Mouse (Mus musculus) intestine, embryonic 14.5 days (tissue): Measurements from ENCODE around the gene Pkd1. TPM values are rescaled to one million over a fixed set of nuclear protein-coding genes. Genes with fewer than 3 reads are reported as not detected.

Experiments
- ATAC-seq: fragments of 200-750 bp; cut with Nextera tagmentation; replicated peaks from 2 replicates; pipeline ENCODE4 v1.8.0; 2017; ENCODE audit warnings: low read depth, moderate number of reproducible peaks, moderate TSS enrichment, moderate library complexity; ENCODE audit not compliant: low FRiP score, low TSS enrichment
- DNase-seq: peaks from one replicate; pipeline ENCODE4 v3.0.0-alpha.2; 2018; ENCODE audit warnings: low spot score
- H3K27ac ChIP-seq: fragments of 300-500 bp; sonication (generic); 2 replicates; pipeline ENCODE4 v1.5.1; 2014; ENCODE audit warnings: low read depth, mild to moderate bottlenecking, control low read depth
- H3K27me3 ChIP-seq: fragments of 300-500 bp; sonication (generic); replicated peaks from 2 replicates; pipeline ENCODE4 v1.6.1; 2014; ENCODE audit warnings: low read length, control low read depth; ENCODE audit not compliant: control insufficient read depth, insufficient read depth
- H3K36me3 ChIP-seq: fragments of 300-500 bp; sonication (generic); 2 replicates; pipeline ENCODE4 v1.6.1; 2014; ENCODE audit warnings: low read length, control low read depth; ENCODE audit not compliant: control insufficient read depth, insufficient read depth
- H3K4me1 ChIP-seq: fragments of 300-500 bp; sonication (generic); replicated peaks from 2 replicates; pipeline ENCODE4 v1.6.1; 2014; ENCODE audit warnings: low read length, control low read depth, mixed read lengths; ENCODE audit not compliant: control insufficient read depth, insufficient read depth
- H3K4me2 ChIP-seq: fragments of 300-500 bp; sonication (generic); 2 replicates; pipeline ENCODE4 v1.6.1; 2014; ENCODE audit warnings: low read length
- H3K4me3 ChIP-seq: fragments of 300-500 bp; sonication (generic); 2 replicates; pipeline ENCODE4 v1.5.1; 2014; ENCODE audit warnings: low read depth, low read length, control low read depth, mixed read lengths
- H3K9ac ChIP-seq: fragments of 300-500 bp; sonication (generic); 2 replicates; pipeline ENCODE4 v1.6.1; 2014; ENCODE audit warnings: mild to moderate bottlenecking, low read length
- H3K9me3 ChIP-seq: fragments of 300-500 bp; sonication (generic); 2 replicates; pipeline ENCODE4 v1.6.1; 2016; ENCODE audit warnings: low read length, control low read depth; ENCODE audit not compliant: control insufficient read depth
- WGBS: fragments of 180-500 bp; shearing (Covaris S2); extraction: QIAGEN DNeasy Blood & Tissue Kit; methylation state at CpG from one replicate; pipeline ENCODE4 v1.1.7; 2014; 5-methylcytosine and 5-hydroxymethylcytosine counted together
- polyA plus RNA-seq: library from polyadenylated mRNA; unstranded; fragments of >200 nt; fragmentation: Nextera tagmentation; extraction: Ambion mirVana; gene quantifications from 2 replicates; pipeline ENCODE4 v1.2.1, GENCODE M21; 2014

Pkd1 gene
- polyA plus RNA-seq, 1 experiment from 2014 or later, result 26.8 TPM

- no peaks in the 10 kb centered on the region for H3K27me3 ChIP-seq
- WGBS, result 86% methylated on average over 4 of the region's 4 CpGs
- ATAC-seq (no peak), DNase-seq (no peak)
- H3K4me3 ChIP-seq, result no peak overlapping the region
- no peak overlapping the region for H3K9ac ChIP-seq
- H3K27ac ChIP-seq, result peak overlapping the region; percentile 43
- no peaks in the 10 kb centered on the region for H3K9me3 ChIP-seq
- H3K4me1 ChIP-seq, result peaks cover 21% of the 10 kb centered on the region
- H3K36me3 ChIP-seq, result peaks cover 13% of the 10 kb centered on the region
- no peak overlapping the region for H3K4me2 ChIP-seq
These were observed 88.6 kb downstream of the Pkd1 start for GRCm38 (mm10) chr17:24638214-24638613.

- Histone ChIP-seq H3K9me3 (no peaks in the 10 kb centered on the region), H3K27me3 (no peaks in the 10 kb centered on the region), H3K9ac (no peak overlapping the region), H3K4me2 (no peak overlapping the region), H3K4me1 (peaks cover 18% of the 10 kb centered on the region), H3K4me3 (no peak overlapping the region), H3K27ac (peak overlapping the region; percentile 92), H3K36me3 (peaks cover 13% of the 10 kb centered on the region)
- ATAC-seq, result peak; percentile 72
- DNase-seq, result peak; percentile 73
- WGBS, result 33% methylated on average over 9 of the region's 9 CpGs
These were observed 89.2 kb downstream of the Pkd1 start for GRCm38 (mm10) chr17:24638840-24639239.

- 46% methylated on average over 5 of the region's 5 CpGs for WGBS
- peaks cover 25% of the 10 kb centered on the region for H3K4me1 ChIP-seq
- peak overlapping the region; percentile 92 for H3K27ac ChIP-seq
- H3K9ac ChIP-seq, result no peak overlapping the region
- no peaks in the 10 kb centered on the region for H3K9me3 ChIP-seq
- peaks cover 13% of the 10 kb centered on the region for H3K36me3 ChIP-seq
- H3K4me2 ChIP-seq, result no peak overlapping the region
- no peak for DNase-seq
- ATAC-seq, result no peak
- H3K4me3 ChIP-seq, result no peak overlapping the region
- H3K27me3 ChIP-seq, result no peaks in the 10 kb centered on the region
These were observed 89.9 kb downstream of the Pkd1 start for GRCm38 (mm10) chr17:24639571-24639988.

- H3K4me2 ChIP-seq, result no peak overlapping the region
- ATAC-seq (no peak), DNase-seq (no peak)
- H3K27me3 ChIP-seq, result no peaks in the 10 kb centered on the region
- H3K4me1 ChIP-seq, result peaks cover 30% of the 10 kb centered on the region
- H3K27ac ChIP-seq, result peak overlapping the region; percentile 92
- no peak overlapping the region for H3K4me3 ChIP-seq
- WGBS, result 89% methylated on average over 7 of the region's 7 CpGs
- H3K9me3 ChIP-seq, result no peaks in the 10 kb centered on the region
- peaks cover 13% of the 10 kb centered on the region for H3K36me3 ChIP-seq
- no peak overlapping the region for H3K9ac ChIP-seq
These were observed 90.5 kb downstream of the Pkd1 start for GRCm38 (mm10) chr17:24640119-24640518.

GRCm38 (mm10) chr17:24640581-24640980 lies 90.9 kb downstream of the Pkd1 start:
- Histone ChIP-seq H3K9ac (no peak overlapping the region), H3K4me1 (peaks cover 35% of the 10 kb centered on the region), H3K36me3 (peaks cover 13% of the 10 kb centered on the region), H3K27me3 (no peaks in the 10 kb centered on the region), H3K27ac (peak overlapping the region; percentile 92), H3K9me3 (no peaks in the 10 kb centered on the region), H3K4me3 (no peak overlapping the region), H3K4me2 (no peak overlapping the region)
- no peak for ATAC-seq
- no peak for DNase-seq
- WGBS, result 95% methylated on average over 15 of the region's 15 CpGs

- Histone ChIP-seq H3K36me3 (peaks cover 13% of the 10 kb centered on the region), H3K9ac (no peak overlapping the region), H3K4me2 (no peak overlapping the region), H3K4me1 (peaks cover 35% of the 10 kb centered on the region), H3K9me3 (no peaks in the 10 kb centered on the region), H3K27me3 (no peaks in the 10 kb centered on the region), H3K27ac (no peak overlapping the region), H3K4me3 (no peak overlapping the region)
- 87% methylated on average over 14 of the region's 14 CpGs for WGBS
- ATAC-seq (no peak), DNase-seq (no peak)
These were observed 92.3 kb downstream of the Pkd1 start for GRCm38 (mm10) chr17:24641944-24642343.

GRCm38 (mm10) chr17:24642791-24643343 lies 93.2 kb downstream of the Pkd1 start:
- Histone ChIP-seq H3K36me3 (peaks cover 13% of the 10 kb centered on the region), H3K4me2 (no peak overlapping the region), H3K27ac (no peak overlapping the region), H3K9ac (no peak overlapping the region), H3K27me3 (no peaks in the 10 kb centered on the region), H3K4me1 (peaks cover 35% of the 10 kb centered on the region), H3K4me3 (no peak overlapping the region), H3K9me3 (no peaks in the 10 kb centered on the region)
- DNase-seq, result no peak
- 78% methylated on average over 6 of the region's 6 CpGs for whole genome bisulfite sequencing
- ATAC-seq, result no peak

- Histone ChIP-seq H3K27ac (peak overlapping the region; percentile 77), H3K4me2 (0 out of 2 replicates have a peak overlapping the region, but pooled peaks have one; percentile 11), H3K4me1 (peaks cover 33% of the 10 kb centered on the region), H3K9ac (no peak overlapping the region; the same call in 1 of the 2 replicates), H3K36me3 (peaks cover 13% of the 10 kb centered on the region), H3K27me3 (no peaks in the 10 kb centered on the region), H3K4me3 (no peak overlapping the region), H3K9me3 (no peaks in the 10 kb centered on the region)
- no peak for DNase-seq
- ATAC-seq, result no peak; the same call in 1 of the 2 replicates
- WGBS, result 26% methylated on average over 7 of the region's 7 CpGs
These were observed 94.5 kb downstream of the Pkd1 start for GRCm38 (mm10) chr17:24644030-24644715.
